Mouse (Mus musculus) liver, postnatal 0 days (tissue): ENCODE measurements at regions not wholly inside any gene's neighbourhood (a gene's known extent, or its start where the extent isn't known, plus 50 kb on each side); places are given as distances from the start of the nearest gene placed in this dataset.

Experiments
- CTCF ChIP-seq: sonication (generic); IDR thresholded peaks from 2 replicates; pipeline ENCODE4 v1.5.1; 2016; ENCODE audit warnings: antibody characterized with exemption, low read depth
- EP300 ChIP-seq: IDR thresholded peaks from 2 replicates; pipeline ENCODE4 v1.6.1; 2016; ENCODE audit warnings: antibody characterized with exemption, low read depth, mild to moderate bottlenecking

GRCm38 (mm10) chr6:101981656-101982055 lies 591.2 kb downstream of the Cntn3 start:
- no peak for TF ChIP-seq EP300
- no peak for TF ChIP-seq CTCF
